Mouse (Mus musculus) heart, postnatal 14 days (tissue): ENCODE data around the gene C1qtnf9. TPM values are rescaled to one million over a fixed set of nuclear protein-coding genes. Genes with fewer than 3 reads are reported as not detected.

Experiments used
- total RNA-seq, 2 experiments: library from RNA; stranded (reverse); gene quantifications; 2 replicates each; pipeline ENCODE4 v1.2.3; 2021

C1qtnf9 gene
- total RNA-seq, 2 experiments from 2014 or later, result 42.8 to 43.8 TPM

Other genes starting within 250 kb of the C1qtnf9 start
- gene Spata13, start 134.1 kb upstream of the C1qtnf9 start, total RNA-seq, result 10 to 100 TPM; 24.4 to 30.0 TPM
- 10 to 100 TPM; 51.6 to 52.2 TPM for gene Mipep, start 16.4 kb downstream of the C1qtnf9 start, total RNA-seq